Mouse (Mus musculus) E14TG2a.4 (cell line): ENCODE measurements at regions not wholly inside any gene's neighbourhood (a gene's known extent, or its start where the extent isn't known, plus 50 kb on each side); places are given as distances from the start of the nearest gene placed in this dataset.

Source experiments
- CTCF ChIP-seq: conservative IDR thresholded peaks from 2 replicates; pipeline ENCODE4 v1.5.1; 2014; ENCODE audit warnings: low read length
- POU5F1 ChIP-seq: IDR thresholded peaks from 2 replicates; pipeline ENCODE4 v1.6.1; 2014; ENCODE audit warnings: low read length, borderline replicate concordance

- TF ChIP-seq CTCF (no peak), POU5F1 (no peak)
These were observed 2055.4 kb upstream of the Lrrc6 start for GRCm38 (mm10) chr15:68556133-68556532.
